Mouse (Mus musculus) stomach, postnatal 0 days (tissue): Measurements from ENCODE around the gene Rgl2.

Experiments used
- CTCF ChIP-seq: IDR thresholded peaks from 2 replicates; pipeline ENCODE4 v1.5.1; 2016; ENCODE audit warnings: antibody characterized with exemption, low read depth, mild to moderate bottlenecking, moderate library complexity
- EP300 ChIP-seq: optimal IDR thresholded peaks from 2 replicates; pipeline ENCODE3; 2016; ENCODE audit warnings: antibody characterized with exemption

DNA sequence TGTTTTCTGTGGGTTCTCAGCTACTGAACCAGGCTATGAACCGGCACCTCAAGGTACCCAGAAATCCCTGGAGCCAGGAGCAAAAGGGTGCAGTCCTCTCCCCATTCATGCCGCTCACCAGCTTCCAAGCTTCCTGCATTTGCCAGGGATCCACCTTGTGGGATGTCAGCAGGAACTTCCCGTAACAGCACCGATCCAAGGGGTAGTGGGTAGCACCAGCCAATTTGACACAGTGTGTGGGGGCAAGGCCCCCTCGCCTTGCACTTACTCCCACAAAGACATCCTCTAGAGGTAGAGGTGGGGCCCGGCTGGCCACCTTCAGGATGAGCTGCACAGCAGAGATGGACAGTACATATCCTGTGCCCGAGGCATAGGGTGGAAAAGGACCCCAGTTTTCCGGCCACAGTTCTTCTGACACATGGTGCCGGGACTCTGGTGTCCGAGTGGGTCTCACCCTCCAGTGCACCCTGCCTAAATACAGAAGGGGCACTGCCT, 20.8 kb downstream of the Rgl2 start:
- TF ChIP-seq CTCF (no peak), EP300 (no peak)
